Mouse (Mus musculus) MEL (cell line): ENCODE measurements around the gene Gm21985. TPM values are rescaled to one million over a fixed set of nuclear protein-coding genes. Genes with fewer than 3 reads are reported as not detected.

Experiments used
- DNase-seq: peaks from one replicate; pipeline ENCODE4 v3.0.0; 2011; ENCODE audit warnings: low read depth, low spot score
- H3K27ac ChIP-seq: 2 replicates; pipeline ENCODE4 v1.5.1; 2012; ENCODE audit warnings: low read depth, mild to moderate bottlenecking, control low read depth, low read length, moderate library complexity; ENCODE audit not compliant: control insufficient read depth
- H3K27me3 ChIP-seq, 2 experiments: fragments of 150-350 bp in 1 of 2; sonication (generic) in 1 of 2; 2 replicates each; pipeline ENCODE4 v1.6.1; 2012; ENCODE audit warnings: low read length in 2 of 2, mild to moderate bottlenecking in 2 of 2, improper control_type of control experiment in 1 of 2, moderate library complexity in 1 of 2; ENCODE audit not compliant: insufficient read depth in 2 of 2, control insufficient read depth in 1 of 2
- H3K36me3 ChIP-seq, 2 experiments: 2 replicates each; pipeline ENCODE4 v1.6.1; 2012 to 2014; ENCODE audit warnings: low read length in 2 of 2, improper control_type of control experiment in 1 of 2, inconsistent platforms in 1 of 2, mild to moderate bottlenecking in 1 of 2; ENCODE audit not compliant: insufficient read depth in 2 of 2, control insufficient read depth in 1 of 2
- H3K4me1 ChIP-seq, 2 experiments: fragments of 150-350 bp in 1 of 2; sonication (generic) in 1 of 2; 2 replicates each; pipeline ENCODE4 v1.6.1; 2012; ENCODE audit warnings: low read length in 2 of 2, improper control_type of control experiment in 1 of 2, mild to moderate bottlenecking in 1 of 2; ENCODE audit not compliant: insufficient read depth in 2 of 2, control insufficient read depth in 1 of 2
- H3K4me3 ChIP-seq, 2 experiments: fragments of 150-350 bp in 1 of 2; sonication (generic) in 1 of 2; 2 replicates each; pipeline ENCODE4 v1.5.1; 2012; ENCODE audit warnings: low read depth in 2 of 2, low read length in 2 of 2, mild to moderate bottlenecking in 2 of 2, moderate library complexity in 2 of 2, control low read depth in 1 of 2, improper control_type of control experiment in 1 of 2; ENCODE audit not compliant: control insufficient read depth in 1 of 2, insufficient read depth in 1 of 2
- H3K79me2 ChIP-seq: 2 replicates; pipeline ENCODE4 v1.6.1; 2012; ENCODE audit warnings: mild to moderate bottlenecking, low read length, moderate library complexity; ENCODE audit not compliant: control insufficient read depth, poor library complexity, insufficient read depth
- H3K9ac ChIP-seq: 2 replicates; pipeline ENCODE4 v1.6.1; 2012; ENCODE audit warnings: low read depth, mild to moderate bottlenecking, control low read depth, low read length, moderate library complexity; ENCODE audit not compliant: control insufficient read depth, poor library complexity, severe bottlenecking
- H3K9me3 ChIP-seq: fragments of 150-350 bp; sonication (generic); replicated peaks from 2 replicates; pipeline ENCODE4 v1.6.1; 2012; ENCODE audit warnings: mild to moderate bottlenecking, low read length, improper control_type of control experiment, moderate library complexity; ENCODE audit not compliant: insufficient read depth
- BHLHE40 ChIP-seq: IDR thresholded peaks from 2 replicates; pipeline ENCODE4 v1.6.1; 2012; ENCODE audit warnings: low read depth, mild to moderate bottlenecking, inconsistent platforms, low read length, improper control_type of control experiment, borderline replicate concordance
- CHD1 ChIP-seq: IDR thresholded peaks from 2 replicates; pipeline ENCODE4 v1.6.1; 2012; ENCODE audit warnings: low read depth, mild to moderate bottlenecking, inconsistent platforms, low read length, improper control_type of control experiment
- CHD2 ChIP-seq: IDR thresholded peaks from 2 replicates; pipeline ENCODE4 v1.6.1; 2011; ENCODE audit warnings: low read length, improper control_type of control experiment
- CTCF ChIP-seq, 3 experiments: IDR thresholded peaks in 2 of 3; conservative IDR thresholded peaks in 1 of 3; 2 replicates each; pipeline ENCODE4 v1.5.1; 2011 to 2012; ENCODE audit warnings: low read length in 3 of 3, low read depth in 2 of 3, mild to moderate bottlenecking in 2 of 3, improper control_type of control experiment in 1 of 3, inconsistent platforms in 1 of 3, mixed read lengths in 1 of 3, moderate library complexity in 1 of 3; ENCODE audit not compliant: control insufficient read depth in 1 of 3, insufficient read depth in 1 of 3, poor library complexity in 1 of 3, severe bottlenecking in 1 of 3
- ELF1 ChIP-seq: IDR thresholded peaks from 2 replicates; pipeline ENCODE4 v1.6.1; 2014; ENCODE audit warnings: low read depth, mild to moderate bottlenecking, inconsistent platforms, low read length, improper control_type of control experiment, moderate library complexity
- ETS1 ChIP-seq: IDR thresholded peaks from 2 replicates; pipeline ENCODE4 v1.6.1; 2012; ENCODE audit warnings: low read depth, mild to moderate bottlenecking, inconsistent platforms, low read length, improper control_type of control experiment, moderate library complexity
- GATA1 ChIP-seq: IDR thresholded peaks from 2 replicates; pipeline ENCODE4 v1.6.1; 2011; ENCODE audit warnings: low read depth, low read length, improper control_type of control experiment
- KAT2A ChIP-seq: conservative IDR thresholded peaks from 2 replicates; pipeline ENCODE4 v1.6.1; 2012; ENCODE audit warnings: low read depth, low read length, improper control_type of control experiment, inconsistent platforms
- MAFK ChIP-seq: IDR thresholded peaks from 2 replicates; pipeline ENCODE4 v1.6.1; 2011; ENCODE audit warnings: low read depth, mild to moderate bottlenecking, low read length, improper control_type of control experiment, borderline replicate concordance
- MAX ChIP-seq: IDR thresholded peaks from 2 replicates; pipeline ENCODE4 v1.6.1; 2011; ENCODE audit warnings: low read length, improper control_type of control experiment
- MAZ ChIP-seq: IDR thresholded peaks from 2 replicates; pipeline ENCODE4 v1.6.1; 2012; ENCODE audit warnings: low read depth, mild to moderate bottlenecking, inconsistent platforms, low read length, improper control_type of control experiment
- MEF2A ChIP-seq: IDR thresholded peaks from 2 replicates; pipeline ENCODE4 v1.6.1; 2014; ENCODE audit warnings: low read depth, mild to moderate bottlenecking, inconsistent platforms, low read length, improper control_type of control experiment; ENCODE audit not compliant: poor library complexity, insufficient replicate concordance, severe bottlenecking; ENCODE audit errors: extremely low read depth
- MYB ChIP-seq: IDR thresholded peaks from 2 replicates; pipeline ENCODE4 v1.6.1; 2011; ENCODE audit warnings: mild to moderate bottlenecking, low read depth, low read length, improper control_type of control experiment
- MYC ChIP-seq: IDR thresholded peaks from 2 replicates; pipeline ENCODE4 v1.6.1; 2011; ENCODE audit warnings: low read depth, mild to moderate bottlenecking, low read length, improper control_type of control experiment, moderate library complexity
- NELFE ChIP-seq: IDR thresholded peaks from 2 replicates; pipeline ENCODE4 v1.6.1; 2011; ENCODE audit warnings: low read depth, low read length, improper control_type of control experiment
- NRF1 ChIP-seq: IDR thresholded peaks from 2 replicates; pipeline ENCODE4 v1.6.1; 2014; ENCODE audit warnings: low read depth, mild to moderate bottlenecking, inconsistent platforms, low read length, improper control_type of control experiment, moderate library complexity; ENCODE audit not compliant: poor library complexity, insufficient read depth, severe bottlenecking
- POLR2A ChIP-seq, 2 experiments: IDR thresholded peaks; 2 replicates each; pipeline ENCODE4 v1.6.1; 2011 to 2012; ENCODE audit warnings: low read length in 2 of 2, mild to moderate bottlenecking in 2 of 2, control low read depth in 1 of 2, improper control_type of control experiment in 1 of 2, low read depth in 1 of 2, moderate library complexity in 1 of 2; ENCODE audit not compliant: control insufficient read depth in 1 of 2, insufficient read depth in 1 of 2, poor library complexity in 1 of 2
- POLR2AphosphoS5 ChIP-seq: IDR thresholded peaks from 2 replicates; pipeline ENCODE4 v1.6.1; 2012; ENCODE audit warnings: low read depth, borderline replicate concordance, mild to moderate bottlenecking, inconsistent platforms, low read length, moderate library complexity, mixed read lengths
- RAD21 ChIP-seq: IDR thresholded peaks from 2 replicates; pipeline ENCODE4 v1.6.1; 2011; ENCODE audit warnings: mild to moderate bottlenecking, low read depth, low read length, improper control_type of control experiment
- RCOR1 ChIP-seq: IDR thresholded peaks from 2 replicates; pipeline ENCODE4 v1.6.1; 2012; ENCODE audit warnings: low read depth, mild to moderate bottlenecking, inconsistent platforms, low read length, improper control_type of control experiment
- SIN3A ChIP-seq: IDR thresholded peaks from 2 replicates; pipeline ENCODE4 v1.6.1; 2012; ENCODE audit warnings: low read length, improper control_type of control experiment, inconsistent platforms
- SMC3 ChIP-seq: IDR thresholded peaks from 2 replicates; pipeline ENCODE4 v1.6.1; 2011; ENCODE audit warnings: low read depth, low read length, improper control_type of control experiment
- TBP ChIP-seq: IDR thresholded peaks from 2 replicates; pipeline ENCODE4 v1.8.0; 2011; ENCODE audit warnings: low read depth, low read length, improper control_type of control experiment
- TCF12 ChIP-seq: IDR thresholded peaks from 2 replicates; pipeline ENCODE4 v1.6.1; 2014; ENCODE audit warnings: low read depth, mild to moderate bottlenecking, inconsistent platforms, low read length, improper control_type of control experiment, moderate library complexity
- USF1 ChIP-seq: IDR thresholded peaks from 2 replicates; pipeline ENCODE4 v1.6.1; 2014; ENCODE audit warnings: low read depth, mild to moderate bottlenecking, inconsistent platforms, low read length, improper control_type of control experiment, moderate library complexity
- USF2 ChIP-seq, 2 experiments: IDR thresholded peaks; 2 replicates each; pipeline ENCODE4 v1.6.1; 2011 to 2012; ENCODE audit warnings: improper control_type of control experiment in 2 of 2, low read length in 2 of 2, borderline replicate concordance in 1 of 2, inconsistent platforms in 1 of 2, low read depth in 1 of 2, mild to moderate bottlenecking in 1 of 2; ENCODE audit not compliant: insufficient read depth in 1 of 2
- ZC3H11A ChIP-seq: IDR thresholded peaks from 2 replicates; pipeline ENCODE4 v1.6.1; 2012; ENCODE audit warnings: low read depth, mild to moderate bottlenecking, inconsistent platforms, low read length, improper control_type of control experiment
- ZMIZ1 ChIP-seq: IDR thresholded peaks from 2 replicates; pipeline ENCODE4 v1.6.1; 2012; ENCODE audit warnings: low read depth, mild to moderate bottlenecking, inconsistent platforms, low read length, improper control_type of control experiment, moderate library complexity
- ZNF384 ChIP-seq: IDR thresholded peaks from 2 replicates; pipeline ENCODE4 v1.6.1; 2012; ENCODE audit warnings: low read depth, mild to moderate bottlenecking, inconsistent platforms, low read length, improper control_type of control experiment
- polyA plus RNA-seq, 2 experiments: library from polyadenylated mRNA; stranded (reverse) in 1 of 2; unstranded in 1 of 2; fragments of >175 nt in 1 of 2; fragments of >200 nt in 1 of 2; gene quantifications; 2 replicates each; pipeline versions ENCODE4 v1.2.1 to v1.2.4; 2012; ENCODE audit warnings: low replicate concordance in 2 of 2, low read depth in 1 of 2; ENCODE audit not compliant: insufficient read length in 2 of 2, insufficient read depth in 1 of 2, missing spikeins in 1 of 2
- total RNA-seq: library from RNA; depleted of rRNA; stranded (reverse); fragments of 300-350 nt; gene quantifications from 2 replicates; pipeline ENCODE4 v1.2.3, GENCODE M21; 2012

Gm21985 gene
- total and polyA plus RNA-seq, 3 experiments, result 0.04 TPM; not detected in 2

- TF ChIP-seq ETS1, result no peak; the same call in none of the 2 replicates
- TF ChIP-seq POLR2AphosphoS5, result peak; percentile 91; the same call in 1 of the 2 replicates
- peak; percentile 99 for TF ChIP-seq SIN3A
- TF ChIP-seq MYC, result peak; percentile 99
These were observed 4.1 kb upstream of the Gm21985 start, which contains the start of gene Nop10 (continued) for GRCm38 (mm10) chr2:112261748-112262653.

- Histone ChIP-seq H3K4me3 (peak overlapping the region; percentile 79 to 91), H3K9me3 (no peaks in the 10 kb centered on the region), H3K27ac (peak overlapping the region; percentile 97), H3K36me3 (peaks cover 3 to 15% of the 10 kb centered on the region in 2 experiments; a peak in 3 of 4 replicates), H3K4me1 (peaks cover 5 to 8% of the 10 kb centered on the region in 2 experiments; a peak in 2 of 4 replicates), H3K27me3 (no peaks in the 10 kb centered on the region), H3K9ac (peak overlapping the region; percentile 86), H3K79me2 (peaks cover 28% of the 10 kb centered on the region)
- DNase-seq, result peak; percentile 86
- TF ChIP-seq ZC3H11A (peak; percentile 62), ELF1 (no peak), BHLHE40 (no peak), MAFK (no peak), ETS1 (0 out of 2 replicates have a peak, but pooled peaks have one; percentile 2), USF1 (no peak), RCOR1 (no peak), CHD2 (no peak), SIN3A (peak; percentile 67), MEF2A (no peak), MYB (no peak), RAD21 (peak; percentile 81), ZMIZ1 (no peak), POLR2A (IDR thresholded peaks at IDR 0.05; ENCODE audit: control insufficient read depth in 1 of 2, insufficient read depth in 1 of 2, low read depth in 1 of 2, low read length in 2 of 2, poor library complexity in 1 of 2) (no peak), MAZ (no peak), POLR2AphosphoS5 (no peak), TBP (0 out of 2 replicates have a peak, but pooled peaks have one; percentile 18), KAT2A (no peak), USF2 (IDR thresholded peaks at IDR 0.05; ENCODE audit: borderline replicate concordance in 1 of 2, insufficient read depth in 1 of 2, low read depth in 1 of 2, low read length in 2 of 2) (no peak), TCF12 (no peak), SMC3 (peak; percentile 76), NELFE (no peak), ZNF384 (peak; percentile 62; the same call in 1 of the 2 replicates), GATA1 (0 out of 2 replicates have a peak, but pooled peaks have one; percentile 8), MAX (no peak), CHD1 (no peak; the same call in 1 of the 2 replicates), CTCF (IDR thresholded peaks at IDR 0.05 in 2 of 3, conservative IDR thresholded peaks at IDR 0.05 in 1 of 3; ENCODE audit: control insufficient read depth in 1 of 3, insufficient read depth in 1 of 3, low read depth in 2 of 3, low read length in 3 of 3, poor library complexity in 1 of 3, severe bottlenecking in 1 of 3) (peak; percentile 21 to 81 (median 38); a peak in 5 of 6 replicates), NRF1 (no peak), MYC (0 out of 2 replicates have a peak, but pooled peaks have one; percentile 41)
These were observed 3.3 kb upstream of the Gm21985 start for GRCm38 (mm10) chr2:112262779-112263295.
